Mouse (Mus musculus): ENCODE measurements at regions not wholly inside any gene's neighbourhood (a gene's known extent, or its start where the extent isn't known, plus 50 kb on each side); places are given as distances from the start of the nearest gene placed in this dataset.

GRCm38 (mm10) chr15:8896856-8897255, 70.9 kb upstream of the Ranbp3l start:
- TF ChIP-seq GATA1 (IDR thresholded peaks at IDR 0.05; ENCODE audit: borderline replicate concordance, low read length) (no peak), FLI1 (IDR thresholded peaks at IDR 0.05; ENCODE audit: low read length) (no peak)

Data from megakaryocyte, embryonic 14.5 days (primary cell).